Mouse (Mus musculus) heart, postnatal 0 days (tissue): ENCODE measurements around the gene Vil1. TPM values are rescaled to one million over a fixed set of nuclear protein-coding genes. Genes with fewer than 3 reads are reported as not detected.
"Not testable (repeated sequence)": the region's sequence is repeated elsewhere in the genome, so short reads cannot be mapped to it uniquely, and the experiment has no call there.

ENCODE experiments used
- ATAC-seq: fragments of 200-750 bp; cut with Nextera tagmentation; 2 replicates; pipeline ENCODE4 v1.8.0; 2017; ENCODE audit warnings: low read depth, moderate number of reproducible peaks, moderate library complexity; ENCODE audit not compliant: insufficient read depth
- DNase-seq: peaks from one replicate; pipeline ENCODE4 v3.0.0-alpha.2; 2016; ENCODE audit warnings: low spot score
- H3K27ac ChIP-seq: fragments of 300-500 bp; sonication (generic); 2 replicates; pipeline ENCODE4 v1.5.1; 2014; ENCODE audit warnings: low read depth, mild to moderate bottlenecking
- H3K27me3 ChIP-seq: fragments of 300-500 bp; sonication (generic); 2 replicates; pipeline ENCODE4 v1.6.1; 2014; ENCODE audit warnings: low read length, mixed read lengths; ENCODE audit not compliant: control insufficient read depth, insufficient read depth
- H3K36me3 ChIP-seq: fragments of 300-500 bp; sonication (generic); replicated peaks from 2 replicates; pipeline ENCODE4 v1.6.1; 2014; ENCODE audit warnings: low read length, mixed read lengths; ENCODE audit not compliant: control insufficient read depth, insufficient read depth
- H3K4me1 ChIP-seq: fragments of 300-500 bp; sonication (generic); 2 replicates; pipeline ENCODE4 v1.6.1; 2014; ENCODE audit warnings: antibody characterized with exemption; ENCODE audit not compliant: control insufficient read depth, insufficient read depth
- H3K4me2 ChIP-seq: fragments of 300-500 bp; sonication (generic); 2 replicates; pipeline ENCODE4 v1.6.1; 2014; ENCODE audit warnings: low read depth, mild to moderate bottlenecking, low read length, moderate library complexity
- H3K4me3 ChIP-seq: fragments of 300-500 bp; sonication (generic); 2 replicates; pipeline ENCODE4 v1.5.1; 2014; ENCODE audit warnings: low read depth, low read length
- H3K9ac ChIP-seq: fragments of 300-500 bp; sonication (generic); replicated peaks from 2 replicates; pipeline ENCODE4 v1.6.1; 2014; ENCODE audit warnings: low read depth, low read length, mixed read lengths
- H3K9me3 ChIP-seq: fragments of 300-500 bp; sonication (generic); replicated peaks from 2 replicates; pipeline ENCODE4 v1.6.1; 2016; ENCODE audit warnings: low read length; ENCODE audit not compliant: control insufficient read depth
- CTCF ChIP-seq: IDR thresholded peaks from 2 replicates; pipeline ENCODE4 v1.5.1; 2016; ENCODE audit warnings: antibody characterized with exemption, control low read depth, low read depth
- EP300 ChIP-seq: IDR thresholded peaks from 2 replicates; pipeline ENCODE4 v1.6.1; 2016; ENCODE audit warnings: antibody characterized with exemption, low read depth
- WGBS: fragments of 180-500 bp; shearing (Covaris S2); extraction: QIAGEN DNeasy Blood & Tissue Kit; methylation state at CpG from one replicate; pipeline ENCODE4 v1.1.7; 2014; 5-methylcytosine and 5-hydroxymethylcytosine counted together
- polyA plus RNA-seq: library from polyadenylated mRNA; unstranded; fragments of >200 nt; fragmentation: Nextera tagmentation; extraction: Ambion mirVana; gene quantifications from 2 replicates; pipeline ENCODE4 v1.2.1, GENCODE M21; 2015
- total RNA-seq: library from RNA; depleted of rRNA; stranded (reverse); fragments of >200 nt; gene quantifications from 2 replicates; pipeline ENCODE4 v1.2.3, GENCODE M21; 2014; ENCODE audit warnings: low replicate concordance

The Vil1 gene
- total and polyA plus RNA-seq, 2 experiments from 2014 or later, result 0.36 TPM; not detected in 1

- Histone ChIP-seq H3K4me3 (peak overlapping the region; percentile 76), H3K4me2 (peak overlapping the region; percentile 94), H3K9ac (peak overlapping the region; percentile 97), H3K9me3 (no peaks in the 10 kb centered on the region), H3K36me3 (peaks cover 21% of the 10 kb centered on the region), H3K27me3 (no peaks in the 10 kb centered on the region), H3K27ac (peak overlapping the region; percentile 98), H3K4me1 (peaks cover 20% of the 10 kb centered on the region)
- TF ChIP-seq CTCF (no peak), EP300 (0 out of 2 replicates have a peak, but pooled peaks have one; percentile 15)
- DNase-seq, result no peak
- WGBS, result 2% methylated on average over 16 of the region's 16 CpGs
- ATAC-seq, result no peak
These were observed 16.7 kb upstream of the Vil1 start for GRCm38 (mm10) chr1:74392446-74392994.

- Histone ChIP-seq H3K4me2 (peak overlapping the region; percentile 94), H3K4me3 (peak overlapping the region; percentile 76), H3K27me3 (no peaks in the 10 kb centered on the region), H3K9ac (peak overlapping the region; percentile 97), H3K27ac (no peak overlapping the region), H3K4me1 (peaks cover 20% of the 10 kb centered on the region), H3K36me3 (peaks cover 21% of the 10 kb centered on the region), H3K9me3 (no peaks in the 10 kb centered on the region)
- TF ChIP-seq EP300, result no peak
- TF ChIP-seq CTCF, result no peak
- DNase-seq (no peak), ATAC-seq (no peak)
- WGBS, result 39% methylated on average over 6 of the region's 7 CpGs
These were observed 16.2 kb upstream of the Vil1 start for GRCm38 (mm10) chr1:74393010-74393409.

- no peak overlapping the region for H3K9ac ChIP-seq
- DNase-seq (no peak), ATAC-seq (no peak)
- no peak overlapping the region for H3K4me3 ChIP-seq
- no peak for TF ChIP-seq CTCF
- no peak for TF ChIP-seq EP300
- peaks cover 21% of the 10 kb centered on the region for H3K36me3 ChIP-seq
- H3K9me3 ChIP-seq, result no peaks in the 10 kb centered on the region
- peaks cover 20% of the 10 kb centered on the region for H3K4me1 ChIP-seq
- WGBS, result 80% methylated on average over 9 of the region's 9 CpGs
- no peaks in the 10 kb centered on the region for H3K27me3 ChIP-seq
- H3K4me2 ChIP-seq, result no peak overlapping the region
- H3K27ac ChIP-seq, result no peak overlapping the region
These were observed 15.5 kb upstream of the Vil1 start for GRCm38 (mm10) chr1:74393697-74394096.

- Histone ChIP-seq H3K9ac (no peak overlapping the region), H3K27ac (no peak overlapping the region), H3K27me3 (no peaks in the 10 kb centered on the region), H3K4me1 (peaks cover 20% of the 10 kb centered on the region), H3K36me3 (peaks cover 21% of the 10 kb centered on the region), H3K4me3 (no peak overlapping the region), H3K9me3 (no peaks in the 10 kb centered on the region), H3K4me2 (no peak overlapping the region)
- no peak for TF ChIP-seq CTCF
- no peak for TF ChIP-seq EP300
- ATAC-seq, result no peak
- WGBS, result 79% methylated on average over 9 of the region's 9 CpGs
- DNase-seq, result no peak
These were observed 14.9 kb upstream of the Vil1 start for GRCm38 (mm10) chr1:74394311-74394710.

- no peak for ATAC-seq
- no peak for DNase-seq
- no peaks in the 10 kb centered on the region for H3K27me3 ChIP-seq
- WGBS, result 83% methylated on average over 15 of the region's 15 CpGs
- H3K9me3 ChIP-seq, result no peaks in the 10 kb centered on the region
- TF ChIP-seq EP300, result no peak
- TF ChIP-seq CTCF, result no peak
- H3K4me2 ChIP-seq, result no peak overlapping the region
- no peak overlapping the region for H3K27ac ChIP-seq
- peaks cover 14% of the 10 kb centered on the region for H3K4me1 ChIP-seq
- peaks cover 21% of the 10 kb centered on the region for H3K36me3 ChIP-seq
- no peak overlapping the region for H3K9ac ChIP-seq
- no peak overlapping the region for H3K4me3 ChIP-seq
These were observed 14.3 kb upstream of the Vil1 start for GRCm38 (mm10) chr1:74394858-74395257.

GRCm38 (mm10) chr1:74395290-74395689 lies 13.9 kb upstream of the Vil1 start:
- DNase-seq (no peak), ATAC-seq (no peak)
- H3K36me3 ChIP-seq, result peaks cover 21% of the 10 kb centered on the region
- H3K27ac ChIP-seq, result no peak overlapping the region
- TF ChIP-seq CTCF (no peak), EP300 (no peak)
- no peaks in the 10 kb centered on the region for H3K27me3 ChIP-seq
- no peak overlapping the region for H3K4me3 ChIP-seq
- H3K9me3 ChIP-seq, result no peaks in the 10 kb centered on the region
- WGBS, result 77% methylated on average over 13 of the region's 13 CpGs
- peaks cover 11% of the 10 kb centered on the region for H3K4me1 ChIP-seq
- no peak overlapping the region for H3K4me2 ChIP-seq
- H3K9ac ChIP-seq, result no peak overlapping the region

GRCm38 (mm10) chr1:74396456-74397222 lies 12.5 kb upstream of the Vil1 start:
- WGBS, result 10% methylated on average over 11 of the region's 12 CpGs
- not testable (repeated sequence) for H3K9me3 ChIP-seq, DNase-seq, H3K9ac ChIP-seq, H3K4me1 ChIP-seq, H3K27me3 ChIP-seq, ATAC-seq
- peak overlapping the region; percentile 80 for H3K27ac ChIP-seq
- peak overlapping the region; percentile 47 for H3K4me3 ChIP-seq
- H3K4me2 ChIP-seq, result peak overlapping the region; percentile 80
- H3K36me3 ChIP-seq, result peaks cover 21% of the 10 kb centered on the region
